Mouse (Mus musculus) lung, postnatal 0 days (tissue): ENCODE measurements at regions not wholly inside any gene's neighbourhood (a gene's known extent, or its start where the extent isn't known, plus 50 kb on each side); places are given as distances from the start of the nearest gene placed in this dataset.

ENCODE experiments used
- CTCF ChIP-seq: IDR thresholded peaks from 2 replicates; pipeline ENCODE4 v1.5.1; 2016; ENCODE audit warnings: antibody characterized with exemption, mild to moderate bottlenecking
- EP300 ChIP-seq: IDR thresholded peaks from 2 replicates; pipeline ENCODE4 v1.6.1; 2016; ENCODE audit warnings: antibody characterized with exemption, mild to moderate bottlenecking, control low read depth

GRCm38 (mm10) chr1:184647920-184648540, 84.4 kb downstream of the Hlx start:
- TF ChIP-seq CTCF, result no peak
- TF ChIP-seq EP300, result no peak
